Mouse (Mus musculus): ENCODE measurements at regions not wholly inside any gene's neighbourhood (a gene's known extent, or its start where the extent isn't known, plus 50 kb on each side); places are given as distances from the start of the nearest gene placed in this dataset.

GRCm38 (mm10) chr10:99366162-99366561 is 103.1 kb downstream of the Dusp6 start:
- intact Hi-C loops (cut with DNase I): loop anchor here (5.0 kb wide), 1 partner anchor 49 kb away; no protein-coding TSS in a partner anchor

- intact Hi-C loops (cut with DNase I): loop anchor here (5.0 kb wide), 1 partner anchor 50 kb away; no protein-coding TSS in a partner anchor
These were observed 104.7 kb downstream of the Dusp6 start for GRCm38 (mm10) chr10:99367757-99368156.

GRCm38 (mm10) chr10:99375101-99375500 is 112.1 kb downstream of the Dusp6 start:
- intact Hi-C loops (cut with DNase I): no loop called here

GRCm38 (mm10) chr10:99376430-99376829 is 113.4 kb downstream of the Dusp6 start:
- intact Hi-C loops (cut with DNase I): no loop called here

- intact Hi-C loops (cut with DNase I): no loop called here
These were observed 114.5 kb downstream of the Dusp6 start for GRCm38 (mm10) chr10:99377548-99377947.

- intact Hi-C loops (cut with DNase I): no loop called here
These were observed 116.1 kb downstream of the Dusp6 start for GRCm38 (mm10) chr10:99379156-99379555.

GRCm38 (mm10) chr10:99380170-99380569 is 117.1 kb downstream of the Dusp6 start:
- intact Hi-C loops (cut with DNase I): no loop called here

GRCm38 (mm10) chr10:99383028-99383427 is 120.0 kb downstream of the Dusp6 start:
- intact Hi-C loops (cut with DNase I): no loop called here

- intact Hi-C loops (cut with DNase I): no loop called here
These were observed 121.3 kb downstream of the Dusp6 start for GRCm38 (mm10) chr10:99384366-99384765.

- intact Hi-C loops (cut with DNase I): no loop called here
These were observed 121.8 kb downstream of the Dusp6 start for GRCm38 (mm10) chr10:99384851-99385250.

- intact Hi-C loops (cut with DNase I): no loop called here
These were observed 122.8 kb downstream of the Dusp6 start for GRCm38 (mm10) chr10:99385854-99386253.

- intact Hi-C loops (cut with DNase I): no loop called here
These were observed 125.5 kb downstream of the Dusp6 start for GRCm38 (mm10) chr10:99388526-99388925.

- intact Hi-C loops (cut with DNase I): no loop called here
These were observed 126.0 kb downstream of the Dusp6 start for GRCm38 (mm10) chr10:99388986-99389385.

- intact Hi-C loops (cut with DNase I): loop anchor here (5.0 kb wide), 1 partner anchor 128 kb away; the partner anchor contains the start of gene Dusp6
These were observed 127.7 kb downstream of the Dusp6 start for GRCm38 (mm10) chr10:99390609-99391183.

- intact Hi-C loops (cut with DNase I): loop anchor here (5.0 kb wide), 1 partner anchor 129 kb away; the partner anchor contains the start of gene Dusp6
These were observed 128.7 kb downstream of the Dusp6 start for GRCm38 (mm10) chr10:99391725-99392124.

GRCm38 (mm10) chr10:99392979-99393378 is 129.9 kb downstream of the Dusp6 start:
- intact Hi-C loops (cut with DNase I): loop anchor here (5.0 kb wide), 1 partner anchor 131 kb away; the partner anchor contains the start of gene Dusp6

- intact Hi-C loops (cut with DNase I): loop anchor here (5.0 kb wide), 1 partner anchor 131 kb away; the partner anchor contains the start of gene Dusp6
These were observed 130.5 kb downstream of the Dusp6 start for GRCm38 (mm10) chr10:99393523-99393922.

- intact Hi-C loops (cut with DNase I): no loop called here
These were observed 132.4 kb downstream of the Dusp6 start for GRCm38 (mm10) chr10:99395411-99395810.

- intact Hi-C loops (cut with DNase I): no loop called here
These were observed 133.6 kb downstream of the Dusp6 start for GRCm38 (mm10) chr10:99396630-99397029.

- intact Hi-C loops (cut with DNase I): no loop called here
These were observed 137.0 kb downstream of the Dusp6 start for GRCm38 (mm10) chr10:99400076-99400475.

GRCm38 (mm10) chr10:99406764-99407163 is 143.7 kb downstream of the Dusp6 start:
- intact Hi-C loops (cut with DNase I): no loop called here

- intact Hi-C loops (cut with DNase I): no loop called here
These were observed 145.8 kb downstream of the Dusp6 start for GRCm38 (mm10) chr10:99408786-99409185.

GRCm38 (mm10) chr10:99409744-99410143 is 146.7 kb downstream of the Dusp6 start:
- intact Hi-C loops (cut with DNase I): loop anchor here (5.0 kb wide), 2 partner anchors 168 to 242 kb away; no protein-coding TSS in a partner anchor

All from adrenal gland (tissue).